Mouse (Mus musculus): ENCODE data around the gene Cfap300. TPM values are rescaled to one million over a fixed set of nuclear protein-coding genes. Genes with fewer than 3 reads are reported as not detected.

The Cfap300 gene
- total RNA-seq, 2 experiments from 2014 or later = 0.40 to 0.82 TPM

GRCm38 (mm10) chr9:7983665-7984064, 59.0 kb downstream of the Cfap300 start:
- peak; percentile 48 to 53 for DNase-seq

- DNase-seq = no peak
Measured at GRCm38 (mm10) chr9:7980162-7980561, 62.5 kb downstream of the Cfap300 start.

GRCm38 (mm10) chr9:7979153-7979916, 63.3 kb downstream of the Cfap300 start:
- DNase-seq = peak; percentile 27 to 57

DNA sequence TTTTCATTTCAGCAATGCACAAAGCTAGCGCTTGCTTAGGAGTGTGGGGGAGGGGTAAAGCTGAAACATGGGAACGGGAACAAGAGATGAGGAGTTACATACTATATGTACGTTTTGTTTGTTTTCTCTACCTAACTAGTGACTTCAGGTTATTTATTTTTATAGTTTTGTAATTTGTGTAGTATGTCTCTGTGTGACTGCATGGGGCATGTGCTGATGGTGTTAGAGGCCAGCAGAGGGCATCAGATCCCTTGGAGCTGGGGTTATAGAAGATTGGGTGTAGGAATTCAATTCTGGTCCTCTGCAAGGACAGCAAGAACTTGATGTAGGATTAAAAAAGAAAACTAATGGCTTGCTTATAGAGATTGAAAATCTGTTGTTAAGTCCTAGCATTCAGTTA, 64.1 kb downstream of the Cfap300 start:
- DNase-seq = no peak

DNA sequence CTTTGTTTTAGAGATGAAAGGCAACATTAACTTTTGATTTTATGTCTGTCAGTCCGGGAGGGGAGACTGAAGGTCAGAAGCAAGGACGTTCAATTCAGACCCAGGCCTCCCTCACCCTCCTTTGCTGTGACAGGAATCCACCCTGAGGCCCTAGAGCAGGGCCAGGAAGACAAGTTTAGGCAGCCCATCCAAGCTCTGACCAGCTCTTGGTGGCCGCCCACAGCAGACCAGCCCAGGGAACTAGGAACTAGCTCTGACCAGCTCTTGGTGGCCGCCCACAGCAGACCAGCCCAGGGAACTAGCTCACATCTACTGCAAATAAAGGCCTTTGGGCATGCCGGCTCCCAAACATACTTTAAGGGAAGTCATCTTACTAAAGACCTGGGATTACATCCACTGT, 65.0 kb downstream of the Cfap300 start:
- no peak for DNase-seq

DNA sequence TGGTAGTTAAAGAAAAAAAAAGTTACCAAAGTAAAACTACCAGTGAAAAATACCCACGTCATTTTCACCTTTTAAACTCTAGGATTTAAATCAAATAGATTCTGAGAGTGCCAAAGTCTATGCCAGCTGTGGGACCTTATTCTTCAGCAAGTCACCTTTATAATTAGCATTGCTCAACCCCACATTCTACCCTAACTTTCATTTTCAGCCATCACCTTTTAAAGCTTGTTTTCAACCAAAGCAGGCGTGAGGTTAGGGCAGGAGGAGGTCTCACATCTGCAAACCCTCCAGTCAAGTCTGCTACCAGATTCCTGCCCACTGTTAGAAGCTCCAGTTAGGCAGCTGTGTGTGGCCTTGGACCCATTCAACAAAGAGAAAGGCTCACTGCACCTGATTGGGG, 70.6 kb downstream of the Cfap300 start:
- DNase-seq = no peak

Other genes starting within 250 kb of the Cfap300 start
- 10 to 100 TPM; 25.4 to 29.4 TPM for gene Birc2, start 205.8 kb downstream of the Cfap300 start, total RNA-seq (2021)
- 10 to 100 TPM in 1 of 2 experiments, 1 to 10 TPM in 1; 9.4 to 13.8 TPM for gene Birc3, start 169.6 kb downstream of the Cfap300 start, total RNA-seq (2021)
- 10 to 100 TPM; 71.1 to 78.1 TPM for gene Yap1, start 38.2 kb downstream of the Cfap300 start, total RNA-seq (2021)
- gene Cep126, start 91.5 kb upstream of the Cfap300 start, total RNA-seq (2021) = 1 to 10 TPM; 3.4 to 3.7 TPM